Mouse (Mus musculus) intestine, embryonic 15.5 days (tissue): ENCODE results near the gene Stard3. TPM values are rescaled to one million over a fixed set of nuclear protein-coding genes. Genes with fewer than 3 reads are reported as not detected.

Source experiments
- ATAC-seq: fragments of 200-750 bp; cut with Nextera tagmentation; 2 replicates; pipeline ENCODE4 v1.8.0; 2017; ENCODE audit warnings: moderate TSS enrichment, moderate library complexity
- H3K27ac ChIP-seq: fragments of 300-500 bp; sonication (generic); 2 replicates; pipeline ENCODE4 v1.5.1; 2015; ENCODE audit warnings: mild to moderate bottlenecking, inconsistent platforms
- H3K27me3 ChIP-seq: fragments of 300-500 bp; sonication (generic); replicated peaks from 2 replicates; pipeline ENCODE4 v1.6.1; 2015; ENCODE audit warnings: inconsistent platforms
- H3K36me3 ChIP-seq: fragments of 300-500 bp; sonication (generic); 2 replicates; pipeline ENCODE4 v1.6.1; 2015; ENCODE audit warnings: inconsistent platforms
- H3K4me1 ChIP-seq: fragments of 300-500 bp; sonication (generic); replicated peaks from 2 replicates; pipeline ENCODE4 v1.6.1; 2015; ENCODE audit warnings: inconsistent platforms
- H3K4me2 ChIP-seq: fragments of 300-500 bp; sonication (generic); replicated peaks from 2 replicates; pipeline ENCODE4 v1.6.1; 2015; ENCODE audit warnings: mild to moderate bottlenecking, inconsistent platforms
- H3K4me3 ChIP-seq: fragments of 300-500 bp; sonication (generic); replicated peaks from 2 replicates; pipeline ENCODE4 v1.5.1; 2015; ENCODE audit warnings: inconsistent platforms
- H3K9ac ChIP-seq: fragments of 300-500 bp; sonication (generic); 2 replicates; pipeline ENCODE4 v1.6.1; 2015; ENCODE audit warnings: inconsistent platforms
- H3K9me3 ChIP-seq: fragments of 300-500 bp; sonication (generic); 2 replicates; pipeline ENCODE4 v1.6.1; 2016; ENCODE audit warnings: inconsistent platforms
- WGBS: fragments of 180-500 bp; shearing (Covaris S2); methylation state at CpG from one replicate; pipeline ENCODE4 v1.1.7; 2015; 5-methylcytosine and 5-hydroxymethylcytosine counted together
- polyA plus RNA-seq: library from polyadenylated mRNA; unstranded; fragments of >200 nt; fragmentation: Nextera tagmentation; extraction: Ambion mirVana; gene quantifications from 2 replicates; pipeline ENCODE4 v1.2.1, GENCODE M21; 2015

The Stard3 gene
- polyA plus RNA-seq, 1 experiment from 2014 or later: 39.7 TPM

- Histone ChIP-seq H3K27me3 (no peaks in the 10 kb centered on the region), H3K4me1 (peaks cover 34% of the 10 kb centered on the region), H3K9ac (no peak overlapping the region), H3K36me3 (0 out of 2 replicates have a peak, but pooled peaks cover 4% of the 10 kb centered on the region), H3K27ac (peak overlapping the region; percentile 86), H3K4me2 (peak overlapping the region; percentile 11; the same call in 1 of the 2 replicates), H3K9me3 (no peaks in the 10 kb centered on the region), H3K4me3 (no peak overlapping the region)
- 36% methylated on average over 4 of the region's 4 CpGs for WGBS
- peak; percentile 88 for ATAC-seq
Observed at GRCm38 (mm10) chr11:98395041-98395440, 36.9 kb downstream of the Stard3 start.

- Histone ChIP-seq H3K4me1 (peaks cover 24% of the 10 kb centered on the region), H3K9ac (no peak overlapping the region), H3K27ac (no peak overlapping the region), H3K4me3 (no peak overlapping the region), H3K27me3 (no peaks in the 10 kb centered on the region), H3K9me3 (no peaks in the 10 kb centered on the region), H3K4me2 (no peak overlapping the region), H3K36me3 (0 out of 2 replicates have a peak, but pooled peaks cover 4% of the 10 kb centered on the region)
- 90% methylated on average over 7 of the region's 7 CpGs for WGBS
- no peak for ATAC-seq
Observed at GRCm38 (mm10) chr11:98397946-98398345, 39.8 kb downstream of the Stard3 start.

- under 1% methylated on average over 40 of the region's 40 CpGs for WGBS
- Histone ChIP-seq H3K27ac (peak within 1 kb of the TSS; percentile 99), H3K27me3 (no peaks in the 10 kb centered on the region), H3K4me1 (peaks cover 5% of the 10 kb centered on the region), H3K4me3 (peak within 1 kb of the TSS; percentile 71), H3K9ac (peak within 1 kb of the TSS; percentile 82), H3K4me2 (peak within 1 kb of the TSS; percentile 64), H3K9me3 (no peaks in the 10 kb centered on the region), H3K36me3 (0 out of 2 replicates have a peak, but pooled peaks cover 4% of the 10 kb centered on the region)
- peak; percentile 86 for ATAC-seq
Observed at GRCm38 (mm10) chr11:98400161-98400726, 42.1 kb downstream of the Stard3 start, which contains the start of gene Pgap3. Gene Pgap3, minus strand, starts transcription at chr11:98400490.

GRCm38 (mm10) chr11:98400816-98401215 is 42.6 kb downstream of the Stard3 start:
- H3K36me3 ChIP-seq: 0 out of 2 replicates have a peak, but pooled peaks cover 4% of the 10 kb centered on the region

GRCm38 (mm10) chr11:98406621-98407020 is 48.5 kb downstream of the Stard3 start:
- Histone ChIP-seq H3K36me3 (no peaks in the 10 kb centered on the region), H3K27me3 (no peaks in the 10 kb centered on the region), H3K27ac (no peak overlapping the region), H3K4me2 (no peak overlapping the region), H3K9me3 (no peaks in the 10 kb centered on the region), H3K4me1 (peaks cover 13% of the 10 kb centered on the region), H3K4me3 (no peak overlapping the region), H3K9ac (no peak overlapping the region)
- 80% methylated on average over 6 of the region's 6 CpGs for WGBS
- ATAC-seq: no peak

More at GRCm38 (mm10) chr11:98400816-98401215, 42.6 kb downstream of the Stard3 start:
- peak; percentile 76 for ATAC-seq
- peaks cover 5% of the 10 kb centered on the region for H3K4me1 ChIP-seq
- WGBS: 45% methylated on average over 3 of the region's 3 CpGs
- peak overlapping the region; percentile 64 for H3K4me2 ChIP-seq
- no peaks in the 10 kb centered on the region for H3K27me3 ChIP-seq
- H3K27ac ChIP-seq: peak overlapping the region; percentile 99
- H3K9me3 ChIP-seq: no peaks in the 10 kb centered on the region
- H3K9ac ChIP-seq: peak overlapping the region; percentile 82
- H3K4me3 ChIP-seq: peak overlapping the region; percentile 71

GRCm38 (mm10) chr11:98408872-98409271 is 50.7 kb downstream of the Stard3 start:
- H3K9me3 ChIP-seq: no peaks in the 10 kb centered on the region
- peak overlapping the region; percentile 45 for H3K4me2 ChIP-seq
- no peaks in the 10 kb centered on the region for H3K36me3 ChIP-seq
- no peaks in the 10 kb centered on the region for H3K27me3 ChIP-seq
- ATAC-seq: peak; percentile 20; the same call in 1 of the 2 replicates
- no peak overlapping the region for H3K4me3 ChIP-seq
- peak overlapping the region; percentile 3; the same call in 1 of the 2 replicates for H3K9ac ChIP-seq
- peak overlapping the region; percentile 74 for H3K27ac ChIP-seq
- peaks cover 23% of the 10 kb centered on the region for H3K4me1 ChIP-seq
- WGBS: 32% methylated on average over 8 of the region's 8 CpGs

- 4% methylated on average over 10 of the region's 10 CpGs for WGBS
- H3K9me3 ChIP-seq: no peaks in the 10 kb centered on the region
- no peaks in the 10 kb centered on the region for H3K27me3 ChIP-seq
- H3K27ac ChIP-seq: peak overlapping the region; percentile 74; the same call in 1 of the 2 replicates
- no peaks in the 10 kb centered on the region for H3K36me3 ChIP-seq
- H3K9ac ChIP-seq: peak overlapping the region; percentile 3; the same call in 1 of the 2 replicates
- ATAC-seq: 0 out of 2 replicates have a peak, but pooled peaks have one; percentile 23
- H3K4me1 ChIP-seq: peaks cover 28% of the 10 kb centered on the region
- peak overlapping the region; percentile 45 for H3K4me2 ChIP-seq
- 0 out of 2 replicates have a peak overlapping the region, but pooled peaks have one; percentile 5 for H3K4me3 ChIP-seq
Observed at GRCm38 (mm10) chr11:98409341-98409822, 51.2 kb downstream of the Stard3 start.

- under 1% methylated on average over 47 of the region's 49 CpGs for WGBS
- H3K27me3 ChIP-seq: no peaks in the 10 kb centered on the region
- H3K36me3 ChIP-seq: 0 out of 2 replicates have a peak, but pooled peaks cover 3% of the 10 kb centered on the region
- H3K9me3 ChIP-seq: no peaks in the 10 kb centered on the region
- peak within 1 kb of the TSS; percentile 96 for H3K27ac ChIP-seq
- H3K4me2 ChIP-seq: peak within 1 kb of the TSS; percentile 74
- H3K9ac ChIP-seq: peak within 1 kb of the TSS; percentile 97
- peak; percentile 85 for ATAC-seq
- peaks cover 50% of the 10 kb centered on the region for H3K4me1 ChIP-seq
- peak within 1 kb of the TSS; percentile 87 for H3K4me3 ChIP-seq
Observed at GRCm38 (mm10) chr11:98412273-98412796, 54.2 kb downstream of the Stard3 start, which contains the start of gene Erbb2. Gene Erbb2, plus strand, starts transcription at chr11:98412470.

GRCm38 (mm10) chr11:98412797-98413301 is 54.7 kb downstream of the Stard3 start:
- under 1% methylated on average over 40 of the region's 40 CpGs for WGBS
- Histone ChIP-seq H3K4me1 (peaks cover 52% of the 10 kb centered on the region), H3K9me3 (no peaks in the 10 kb centered on the region), H3K4me3 (peak overlapping the region; percentile 87), H3K27me3 (no peaks in the 10 kb centered on the region), H3K36me3 (0 out of 2 replicates have a peak, but pooled peaks cover 3% of the 10 kb centered on the region), H3K4me2 (peak overlapping the region; percentile 74), H3K27ac (peak overlapping the region; percentile 96), H3K9ac (peak overlapping the region; percentile 97)
- no peak; the same call in none of the 2 replicates for ATAC-seq

GRCm38 (mm10) chr11:98413731-98414130 is 55.6 kb downstream of the Stard3 start:
- Histone ChIP-seq H3K4me1 (peaks cover 56% of the 10 kb centered on the region), H3K36me3 (0 out of 2 replicates have a peak, but pooled peaks cover 3% of the 10 kb centered on the region), H3K9ac (peak overlapping the region; percentile 97), H3K9me3 (no peaks in the 10 kb centered on the region), H3K27me3 (no peaks in the 10 kb centered on the region), H3K4me2 (peak overlapping the region; percentile 74), H3K4me3 (peak overlapping the region; percentile 87), H3K27ac (peak overlapping the region; percentile 62)
- no peak for ATAC-seq
- WGBS: 10% methylated on average over 7 of the region's 7 CpGs

GRCm38 (mm10) chr11:98414162-98414561 is 56.0 kb downstream of the Stard3 start:
- ATAC-seq: peak; percentile 15
- WGBS: 13% methylated on average over 2 of the region's 2 CpGs

GRCm38 (mm10) chr11:98417074-98417473 is 58.9 kb downstream of the Stard3 start:
- Histone ChIP-seq H3K4me2 (no peak overlapping the region), H3K9ac (no peak overlapping the region), H3K4me1 (peaks cover 42% of the 10 kb centered on the region), H3K27me3 (no peaks in the 10 kb centered on the region), H3K9me3 (no peaks in the 10 kb centered on the region), H3K27ac (no peak overlapping the region), H3K36me3 (peaks cover 13% of the 10 kb centered on the region; the same call in 1 of the 2 replicates), H3K4me3 (no peak overlapping the region)
- ATAC-seq: no peak
- WGBS: 58% methylated on average over 1 of the region's 1 CpGs

More at GRCm38 (mm10) chr11:98414162-98414561, 56.0 kb downstream of the Stard3 start:
- Histone ChIP-seq H3K4me3 (peak overlapping the region; percentile 87), H3K9ac (no peak overlapping the region), H3K27me3 (no peaks in the 10 kb centered on the region), H3K4me2 (peak overlapping the region; percentile 74), H3K4me1 (peaks cover 53% of the 10 kb centered on the region), H3K27ac (peak overlapping the region; percentile 62), H3K36me3 (0 out of 2 replicates have a peak, but pooled peaks cover 3% of the 10 kb centered on the region), H3K9me3 (no peaks in the 10 kb centered on the region)
